Mouse (Mus musculus): ENCODE measurements around the gene Tlk1.

- TF ChIP-seq POLR2A (IDR thresholded peaks at IDR 0.05; ENCODE audit: borderline replicate concordance, low read depth, low read length) (no peak), CTCF (IDR thresholded peaks at IDR 0.05; ENCODE audit: low read depth, low read length) (no peak)
Measured at GRCm38 (mm10) chr2:70816016-70816415, 9.5 kb downstream of the Tlk1 start.
